Mouse (Mus musculus) splenic B cell, adult 2 months (primary cell): ENCODE data around the gene Frs2.
A peak's percentile ranks its signal among the peaks of the same experiment; 100 is the strongest.
"Not testable (repeated sequence)": the region's sequence is repeated elsewhere in the genome, so short reads cannot be mapped to it uniquely, and the experiment has no call there.

ENCODE experiments used
- DNase-seq: peaks from one replicate; pipeline ENCODE4 v3.0.0-alpha.2; 2011; ENCODE audit warnings: low read depth, low spot score
- H3K27me3 ChIP-seq: 2 replicates; pipeline ENCODE4 v1.6.1; 2012; ENCODE audit warnings: mild to moderate bottlenecking, low read length, moderate library complexity, mixed read lengths; ENCODE audit not compliant: control insufficient read depth, poor library complexity, insufficient read depth, severe bottlenecking
- H3K36me3 ChIP-seq: 2 replicates; pipeline ENCODE4 v1.6.1; 2012; ENCODE audit warnings: mild to moderate bottlenecking, low read length, moderate library complexity, mixed read lengths; ENCODE audit not compliant: control insufficient read depth, poor library complexity, insufficient read depth, severe bottlenecking

Frs2 gene

DNA sequence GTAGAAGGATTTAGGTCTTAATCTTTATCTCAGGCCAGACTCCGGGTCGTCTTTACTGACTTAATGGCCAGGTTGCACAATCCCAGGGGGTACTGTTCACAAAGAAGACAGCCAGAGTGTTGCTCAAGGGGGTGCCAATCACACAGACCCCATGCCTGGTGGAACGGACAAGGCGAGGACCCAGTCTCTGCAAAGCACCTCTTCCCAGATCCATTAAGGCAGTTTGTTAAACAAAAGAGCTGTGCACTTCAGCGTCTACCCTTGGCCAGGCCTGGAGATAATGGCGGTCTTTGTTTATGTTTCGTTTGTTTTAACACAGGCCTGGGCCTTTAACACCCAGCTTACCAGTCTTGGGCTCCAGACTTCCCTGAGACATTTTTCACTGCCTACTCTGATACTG, 3.9 kb upstream of the Frs2 start:
- no peaks in the 10 kb centered on the region for H3K36me3 ChIP-seq
- no peaks in the 10 kb centered on the region; the same call in 1 of the 2 replicates for H3K27me3 ChIP-seq
- no peak for DNase-seq

- H3K36me3 ChIP-seq: no peaks in the 10 kb centered on the region
- no peak for DNase-seq
- H3K27me3 ChIP-seq: no peaks in the 10 kb centered on the region; the same call in 1 of the 2 replicates
Observed at GRCm38 (mm10) chr10:117151676-117152075, 3.3 kb upstream of the Frs2 start.

- no peaks in the 10 kb centered on the region for H3K36me3 ChIP-seq
- H3K27me3 ChIP-seq: no peaks in the 10 kb centered on the region; the same call in 1 of the 2 replicates
- DNase-seq: no peak
Observed at GRCm38 (mm10) chr10:117151241-117151640, 2.9 kb upstream of the Frs2 start.

GRCm38 (mm10) chr10:117150764-117151163, 2.4 kb upstream of the Frs2 start:
- no peak for DNase-seq
- no peaks in the 10 kb centered on the region for H3K36me3 ChIP-seq
- H3K27me3 ChIP-seq: no peaks in the 10 kb centered on the region; the same call in 1 of the 2 replicates

- H3K36me3 ChIP-seq: no peaks in the 10 kb centered on the region
- peak; percentile 62 for DNase-seq
- no peaks in the 10 kb centered on the region; the same call in 1 of the 2 replicates for H3K27me3 ChIP-seq
Observed at GRCm38 (mm10) chr10:117149942-117150617, 1.7 kb upstream of the Frs2 start.

- DNase-seq: no peak
Observed at GRCm38 (mm10) chr10:117149241-117149640, 907 bp upstream of the Frs2 start.

DNA sequence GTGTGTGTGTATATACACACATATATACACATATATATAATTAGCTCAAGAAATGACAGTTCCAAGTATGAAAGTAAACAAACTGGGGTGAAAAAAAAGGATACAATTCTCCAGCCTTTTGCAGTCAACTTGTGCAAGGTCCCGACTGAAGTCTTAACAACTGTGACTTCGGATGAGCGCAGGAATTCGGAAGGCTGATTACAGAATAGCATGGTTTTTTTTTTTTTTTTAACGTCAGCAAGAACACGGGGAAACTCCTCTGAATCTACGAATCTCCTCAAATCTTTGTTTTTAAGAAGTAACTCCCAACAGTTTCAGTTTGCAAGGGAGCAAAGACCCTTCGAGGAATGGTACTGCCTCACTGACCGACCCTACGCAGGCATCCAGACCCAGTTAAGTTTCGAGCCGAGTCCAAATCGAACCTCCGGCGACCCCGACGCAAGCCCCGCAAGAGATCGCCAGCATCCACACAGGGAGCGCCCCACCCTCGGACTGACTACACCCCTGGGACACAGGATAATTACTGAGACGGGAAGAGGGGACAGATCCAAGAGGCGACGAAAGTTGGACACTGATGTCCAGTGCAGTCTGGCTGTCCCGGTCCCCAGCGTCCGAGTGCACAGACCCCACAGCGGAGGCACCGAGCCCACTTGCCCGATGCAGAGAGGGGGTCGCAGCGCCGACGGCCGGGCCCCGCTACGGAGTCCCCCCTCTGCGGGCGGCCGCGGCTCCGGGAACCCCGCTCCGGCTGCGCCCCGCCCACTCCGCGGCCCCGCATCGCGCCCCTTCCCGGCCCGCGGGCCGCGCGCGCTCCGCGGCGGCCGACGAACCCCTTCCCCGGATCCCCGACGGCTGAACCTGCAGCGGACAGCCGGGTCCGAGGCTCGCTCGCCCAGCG, 622 bp downstream of the Frs2 start:
- DNase-seq: peak; percentile 7
- no peaks in the 10 kb centered on the region for H3K36me3 ChIP-seq
- no peaks in the 10 kb centered on the region for H3K27me3 ChIP-seq

More at GRCm38 (mm10) chr10:117149241-117149640, 907 bp upstream of the Frs2 start:
- H3K27me3 ChIP-seq: no peaks in the 10 kb centered on the region; the same call in 1 of the 2 replicates
- no peaks in the 10 kb centered on the region for H3K36me3 ChIP-seq

GRCm38 (mm10) chr10:117146421-117146820, 1.9 kb downstream of the Frs2 start:
- Histone ChIP-seq H3K36me3 (no peaks in the 10 kb centered on the region), H3K27me3 (no peaks in the 10 kb centered on the region)
- DNase-seq: no peak

- DNase-seq: no peak
- Histone ChIP-seq H3K36me3 (no peaks in the 10 kb centered on the region), H3K27me3 (no peaks in the 10 kb centered on the region)
Observed at GRCm38 (mm10) chr10:117145546-117146265, 2.6 kb downstream of the Frs2 start.

- Histone ChIP-seq H3K36me3 (no peaks in the 10 kb centered on the region), H3K27me3 (no peaks in the 10 kb centered on the region)
- DNase-seq: no peak
Observed at GRCm38 (mm10) chr10:117144628-117145027, 3.7 kb downstream of the Frs2 start.

DNA sequence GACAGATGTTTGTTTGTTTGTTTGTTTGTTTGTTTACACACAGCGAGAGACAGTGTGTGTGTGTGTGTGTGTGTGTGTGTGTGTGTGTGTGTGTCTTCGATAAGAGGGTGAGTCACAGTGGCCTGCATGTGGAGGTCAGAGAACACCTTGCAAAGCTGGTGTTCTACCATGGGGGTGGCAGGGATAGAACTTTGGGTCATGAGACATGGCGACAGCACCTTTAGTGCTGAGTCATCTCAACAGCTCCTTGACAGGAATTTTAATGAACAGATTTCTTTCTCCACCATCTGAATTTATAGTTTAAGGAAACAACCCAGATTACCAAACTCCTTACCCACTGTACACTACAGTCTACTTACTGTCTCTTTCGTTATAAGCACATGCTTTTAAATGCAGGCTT, 4.3 kb downstream of the Frs2 start:
- H3K27me3 ChIP-seq: no peaks in the 10 kb centered on the region
- H3K36me3 ChIP-seq: no peaks in the 10 kb centered on the region
- no peak for DNase-seq

GRCm38 (mm10) chr10:117143311-117143710, 5.0 kb downstream of the Frs2 start:
- H3K27me3 ChIP-seq: no peaks in the 10 kb centered on the region
- no peak for DNase-seq

GRCm38 (mm10) chr10:117141939-117142552, 6.3 kb downstream of the Frs2 start:
- no peaks in the 10 kb centered on the region for H3K27me3 ChIP-seq
- peak; percentile 26 for DNase-seq
- no peaks in the 10 kb centered on the region for H3K36me3 ChIP-seq

More at GRCm38 (mm10) chr10:117143311-117143710, 5.0 kb downstream of the Frs2 start:
- no peaks in the 10 kb centered on the region for H3K36me3 ChIP-seq

DNA sequence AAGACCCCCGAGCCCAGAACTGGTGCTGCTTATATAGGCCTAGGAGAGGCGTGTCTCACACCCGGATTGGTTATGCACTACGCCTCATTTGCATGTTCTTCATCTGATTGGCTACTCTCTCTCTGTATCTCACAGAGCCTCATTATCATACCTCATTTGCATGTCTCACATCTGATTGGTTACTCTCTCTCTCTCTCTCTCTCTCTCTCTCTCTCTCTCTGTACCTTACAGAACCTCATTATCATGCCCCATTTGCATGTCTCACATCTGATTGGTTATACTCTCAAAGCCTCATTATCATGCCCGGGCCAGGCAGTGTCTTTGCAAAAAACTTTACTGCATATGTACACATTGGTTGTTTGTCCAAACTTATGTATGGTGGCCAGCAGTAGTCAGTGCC, 16.8 kb downstream of the Frs2 start:
- H3K36me3 ChIP-seq, H3K27me3 ChIP-seq, DNase-seq: not testable (repeated sequence)
